Mouse (Mus musculus) liver, postnatal 0 days (tissue): ENCODE measurements around the gene Nova2.

Experiments
- CTCF ChIP-seq: sonication (generic); IDR thresholded peaks from 2 replicates; pipeline ENCODE4 v1.5.1; 2016; ENCODE audit warnings: antibody characterized with exemption, low read depth
- EP300 ChIP-seq: IDR thresholded peaks from 2 replicates; pipeline ENCODE4 v1.6.1; 2016; ENCODE audit warnings: antibody characterized with exemption, low read depth, mild to moderate bottlenecking

DNA sequence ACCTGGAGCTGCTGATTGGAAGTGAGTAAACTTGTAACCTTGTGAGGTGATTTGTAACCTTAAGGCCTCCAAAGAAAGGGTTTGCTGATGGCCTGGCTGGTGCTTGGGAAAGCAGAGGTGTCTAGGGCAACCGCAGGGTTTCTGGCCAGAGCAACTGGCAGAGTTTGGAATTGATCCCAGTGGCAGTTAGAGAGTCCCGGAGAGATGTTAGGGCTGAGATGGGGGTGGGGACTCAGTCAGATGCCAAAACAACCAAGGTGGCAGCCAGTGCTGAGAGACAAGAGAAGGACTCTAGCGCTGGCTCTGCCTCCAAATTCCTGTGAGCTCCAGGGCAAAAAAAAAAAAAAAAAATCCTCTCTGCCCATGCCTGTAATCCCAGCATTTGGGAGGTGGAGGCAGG, 7.8 kb upstream of the Nova2 start:
- TF ChIP-seq CTCF (no peak), EP300 (no peak)
